Mouse (Mus musculus) intestine, embryonic 14.5 days (tissue): Measurements from ENCODE around the gene Sh3tc1. TPM values are rescaled to one million over a fixed set of nuclear protein-coding genes. Genes with fewer than 3 reads are reported as not detected.
A peak's percentile ranks its signal among the peaks of the same experiment; 100 is the strongest.

Experiments
- ATAC-seq: fragments of 200-750 bp; cut with Nextera tagmentation; replicated peaks from 2 replicates; pipeline ENCODE4 v1.8.0; 2017; ENCODE audit warnings: low read depth, moderate number of reproducible peaks, moderate TSS enrichment, moderate library complexity; ENCODE audit not compliant: low FRiP score, low TSS enrichment
- DNase-seq: peaks from one replicate; pipeline ENCODE4 v3.0.0-alpha.2; 2018; ENCODE audit warnings: low spot score
- H3K27ac ChIP-seq: fragments of 300-500 bp; sonication (generic); 2 replicates; pipeline ENCODE4 v1.5.1; 2014; ENCODE audit warnings: low read depth, mild to moderate bottlenecking, control low read depth
- H3K27me3 ChIP-seq: fragments of 300-500 bp; sonication (generic); replicated peaks from 2 replicates; pipeline ENCODE4 v1.6.1; 2014; ENCODE audit warnings: low read length, control low read depth; ENCODE audit not compliant: control insufficient read depth, insufficient read depth
- H3K36me3 ChIP-seq: fragments of 300-500 bp; sonication (generic); 2 replicates; pipeline ENCODE4 v1.6.1; 2014; ENCODE audit warnings: low read length, control low read depth; ENCODE audit not compliant: control insufficient read depth, insufficient read depth
- H3K4me1 ChIP-seq: fragments of 300-500 bp; sonication (generic); replicated peaks from 2 replicates; pipeline ENCODE4 v1.6.1; 2014; ENCODE audit warnings: low read length, control low read depth, mixed read lengths; ENCODE audit not compliant: control insufficient read depth, insufficient read depth
- H3K4me2 ChIP-seq: fragments of 300-500 bp; sonication (generic); 2 replicates; pipeline ENCODE4 v1.6.1; 2014; ENCODE audit warnings: low read length
- H3K4me3 ChIP-seq: fragments of 300-500 bp; sonication (generic); 2 replicates; pipeline ENCODE4 v1.5.1; 2014; ENCODE audit warnings: low read depth, low read length, control low read depth, mixed read lengths
- H3K9ac ChIP-seq: fragments of 300-500 bp; sonication (generic); 2 replicates; pipeline ENCODE4 v1.6.1; 2014; ENCODE audit warnings: mild to moderate bottlenecking, low read length
- H3K9me3 ChIP-seq: fragments of 300-500 bp; sonication (generic); 2 replicates; pipeline ENCODE4 v1.6.1; 2016; ENCODE audit warnings: low read length, control low read depth; ENCODE audit not compliant: control insufficient read depth
- WGBS: fragments of 180-500 bp; shearing (Covaris S2); extraction: QIAGEN DNeasy Blood & Tissue Kit; methylation state at CpG from one replicate; pipeline ENCODE4 v1.1.7; 2014; 5-methylcytosine and 5-hydroxymethylcytosine counted together
- polyA plus RNA-seq: library from polyadenylated mRNA; unstranded; fragments of >200 nt; fragmentation: Nextera tagmentation; extraction: Ambion mirVana; gene quantifications from 2 replicates; pipeline ENCODE4 v1.2.1, GENCODE M21; 2014

Gene Sh3tc1
- polyA plus RNA-seq, 1 experiment from 2014 or later = 10.1 TPM

DNA sequence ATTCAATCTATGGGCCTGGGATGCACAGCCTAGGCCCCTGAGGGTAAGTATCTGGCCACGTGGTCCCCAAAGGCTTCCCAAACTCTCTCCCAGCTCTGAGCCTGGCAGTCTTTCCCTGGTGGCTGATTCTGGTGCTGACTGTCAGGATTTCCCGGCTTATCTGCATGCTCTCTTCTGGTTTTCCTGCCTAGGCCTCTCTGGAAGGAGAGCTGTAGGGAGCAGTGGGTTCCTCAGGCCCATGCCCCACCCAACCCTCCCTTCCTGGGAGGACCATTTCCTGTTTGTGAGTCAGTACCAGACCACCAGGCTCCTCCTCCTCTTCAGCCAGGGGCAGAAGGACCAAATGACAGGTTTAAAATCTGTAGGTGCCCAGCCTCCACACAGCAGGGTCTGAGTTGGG lies 17.1 kb downstream of the Sh3tc1 start:
- DNase-seq = no peak
- no peak overlapping the region for H3K9ac ChIP-seq
- H3K9me3 ChIP-seq = no peaks in the 10 kb centered on the region
- H3K4me1 ChIP-seq = peaks cover 31% of the 10 kb centered on the region
- no peak overlapping the region for H3K4me3 ChIP-seq
- H3K27ac ChIP-seq = no peak overlapping the region
- no peak overlapping the region for H3K4me2 ChIP-seq
- 48% methylated on average over 2 of the region's 2 CpGs for WGBS
- H3K27me3 ChIP-seq = no peaks in the 10 kb centered on the region
- no peaks in the 10 kb centered on the region for H3K36me3 ChIP-seq
- no peak for ATAC-seq

DNA sequence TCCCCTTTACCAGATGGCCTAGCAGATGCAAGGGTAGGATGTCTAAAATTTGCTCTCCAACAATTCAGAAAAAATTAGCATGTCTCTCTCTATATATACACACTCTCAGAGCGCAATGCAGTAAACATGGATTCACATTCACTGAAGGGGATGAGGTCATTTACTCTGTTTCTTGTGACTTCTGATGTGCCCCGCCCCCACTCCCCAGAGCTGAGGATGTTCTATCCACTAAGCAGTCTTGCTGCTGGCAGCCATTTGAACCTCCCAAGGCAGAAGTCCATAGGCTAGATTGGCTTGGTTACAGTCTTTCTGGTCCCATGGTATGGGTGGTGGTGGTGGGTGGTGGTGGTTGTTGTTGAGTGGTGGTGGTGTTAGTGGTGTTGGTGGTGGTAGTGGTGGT lies 17.9 kb downstream of the Sh3tc1 start:
- no peak for DNase-seq
- ATAC-seq = no peak
- H3K27me3 ChIP-seq = no peaks in the 10 kb centered on the region
- H3K27ac ChIP-seq = no peak overlapping the region
- WGBS = 75% methylated on average over 2 of the region's 2 CpGs
- no peak overlapping the region for H3K4me2 ChIP-seq
- peaks cover 37% of the 10 kb centered on the region for H3K4me1 ChIP-seq
- H3K36me3 ChIP-seq = no peaks in the 10 kb centered on the region
- no peaks in the 10 kb centered on the region for H3K9me3 ChIP-seq
- no peak overlapping the region for H3K4me3 ChIP-seq
- no peak overlapping the region for H3K9ac ChIP-seq

DNA sequence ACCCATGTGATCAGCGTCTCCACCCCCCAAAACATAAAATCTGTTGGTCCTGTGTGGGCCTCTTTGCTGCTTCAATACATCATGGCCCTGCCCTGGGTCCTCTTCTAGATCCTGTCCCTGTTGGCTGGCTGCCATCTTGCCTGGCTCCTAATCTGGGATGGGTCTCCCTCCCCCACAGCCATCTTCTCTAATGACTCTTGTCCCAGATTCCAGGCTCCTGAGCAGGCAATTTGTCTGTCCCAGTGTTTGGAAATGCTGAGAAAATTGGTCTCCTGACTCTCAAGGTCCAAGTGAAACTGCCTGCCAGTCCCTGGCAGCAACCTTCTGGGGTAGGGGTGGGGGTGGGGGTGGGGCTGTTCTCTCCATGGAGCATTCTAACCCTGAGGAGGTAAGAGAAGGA lies 19.9 kb downstream of the Sh3tc1 start:
- 79% methylated on average over 1 of the region's 1 CpGs for WGBS
- no peak for ATAC-seq
- Histone ChIP-seq H3K4me2 (no peak overlapping the region), H3K27ac (no peak overlapping the region), H3K4me1 (peaks cover 37% of the 10 kb centered on the region), H3K9me3 (no peaks in the 10 kb centered on the region), H3K36me3 (no peaks in the 10 kb centered on the region), H3K4me3 (no peak overlapping the region), H3K27me3 (no peaks in the 10 kb centered on the region), H3K9ac (no peak overlapping the region)
- DNase-seq = no peak

DNA sequence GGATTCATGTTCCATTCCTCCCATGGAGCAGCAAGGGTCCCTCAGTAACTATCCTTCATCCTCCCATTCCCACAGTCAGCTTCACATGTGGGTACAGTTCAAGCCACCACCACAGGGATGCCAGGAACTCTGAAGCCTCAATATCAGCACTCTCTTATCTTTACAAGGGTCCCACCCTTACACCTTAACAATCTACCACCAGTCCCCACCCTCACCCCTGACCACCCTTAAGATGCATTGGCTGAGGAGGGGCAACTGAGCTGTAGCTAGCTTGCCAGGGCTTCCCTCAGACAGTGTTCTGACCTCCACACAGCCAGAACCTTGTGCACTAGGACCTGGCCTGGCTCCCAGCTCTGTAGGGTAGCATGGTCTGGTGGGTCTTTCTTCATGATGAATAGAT lies 20.4 kb downstream of the Sh3tc1 start:
- Histone ChIP-seq H3K9ac (no peak overlapping the region), H3K4me2 (no peak overlapping the region), H3K27me3 (no peaks in the 10 kb centered on the region), H3K4me1 (peaks cover 37% of the 10 kb centered on the region), H3K4me3 (no peak overlapping the region), H3K36me3 (no peaks in the 10 kb centered on the region), H3K9me3 (no peaks in the 10 kb centered on the region), H3K27ac (no peak overlapping the region; the same call in 1 of the 2 replicates)
- ATAC-seq = no peak
- DNase-seq = no peak

DNA sequence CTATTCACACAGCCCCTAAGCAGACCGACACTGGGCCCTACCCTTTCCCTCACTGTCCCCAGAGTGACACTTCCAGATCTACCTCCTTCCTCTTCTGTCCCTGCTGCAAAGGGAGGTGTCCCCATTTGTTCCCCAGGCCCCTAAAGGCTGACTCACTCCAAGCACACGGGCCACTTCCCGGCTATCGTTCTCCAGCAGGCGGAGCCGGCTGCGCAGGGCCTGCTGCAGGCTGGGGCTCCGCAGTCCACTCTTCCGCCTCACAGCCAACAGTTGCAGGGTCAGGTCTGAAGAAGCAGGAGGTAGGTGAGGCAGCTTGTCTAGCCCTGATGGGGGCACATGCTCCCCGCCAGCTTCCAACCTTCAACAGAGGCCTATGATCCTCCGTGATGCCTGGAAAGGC lies 21.0 kb downstream of the Sh3tc1 start:
- DNase-seq (no peak), ATAC-seq (no peak)
- no peak overlapping the region for H3K4me3 ChIP-seq
- WGBS = 59% methylated on average over 11 of the region's 11 CpGs
- H3K4me1 ChIP-seq = peaks cover 37% of the 10 kb centered on the region
- H3K4me2 ChIP-seq = no peak overlapping the region
- H3K9me3 ChIP-seq = no peaks in the 10 kb centered on the region
- H3K27me3 ChIP-seq = no peaks in the 10 kb centered on the region
- H3K27ac ChIP-seq = no peak overlapping the region; the same call in 1 of the 2 replicates
- H3K36me3 ChIP-seq = no peaks in the 10 kb centered on the region
- no peak overlapping the region for H3K9ac ChIP-seq

DNA sequence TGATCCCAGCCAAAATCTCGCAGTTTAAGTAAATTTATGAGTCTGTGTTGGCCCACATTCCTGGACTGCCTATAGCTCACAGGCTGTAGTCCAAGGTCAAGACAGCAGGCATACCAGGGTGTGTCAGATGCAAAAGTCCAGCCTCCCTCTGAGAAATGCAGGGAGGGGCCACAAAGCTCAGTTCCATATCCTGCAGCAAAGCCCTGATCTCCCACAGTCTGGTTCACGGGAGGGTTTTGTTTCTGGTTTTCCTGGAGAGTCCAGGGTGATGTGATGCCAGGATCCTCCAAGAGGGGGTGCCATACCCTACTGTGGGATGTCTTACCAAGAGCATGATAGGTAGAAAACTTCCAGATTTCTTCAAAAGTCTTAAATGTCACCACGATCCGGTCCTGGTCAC lies 21.8 kb downstream of the Sh3tc1 start:
- 35% methylated on average over 4 of the region's 4 CpGs for WGBS
- H3K27ac ChIP-seq = no peak overlapping the region

DNA sequence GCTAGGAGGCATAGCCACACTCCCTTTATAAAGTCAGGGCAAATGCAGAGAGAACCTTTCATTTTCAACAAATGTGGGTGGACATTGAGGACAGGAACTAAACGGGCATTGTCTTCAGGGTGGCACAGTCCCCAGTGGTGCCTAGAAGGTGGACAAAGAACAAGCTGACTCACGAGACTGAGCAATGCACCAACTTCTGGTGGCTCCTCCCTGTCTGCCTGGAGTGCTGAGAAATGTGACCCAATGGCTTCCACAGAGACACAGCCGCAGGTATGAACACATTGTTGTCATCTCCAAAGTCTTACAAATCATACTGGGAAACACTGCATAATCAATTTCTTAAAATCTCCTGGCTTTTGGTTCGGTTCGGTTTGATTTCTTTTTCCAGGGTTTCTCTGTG lies 22.3 kb downstream of the Sh3tc1 start:
- no peaks in the 10 kb centered on the region for H3K9me3 ChIP-seq

More for the DNA sequence above, 21.8 kb downstream of the Sh3tc1 start:
- Histone ChIP-seq H3K9me3 (no peaks in the 10 kb centered on the region), H3K9ac (no peak overlapping the region), H3K4me2 (no peak overlapping the region), H3K4me3 (no peak overlapping the region), H3K27me3 (no peaks in the 10 kb centered on the region), H3K36me3 (no peaks in the 10 kb centered on the region), H3K4me1 (peaks cover 36% of the 10 kb centered on the region)
- peak; percentile 69 for ATAC-seq
- peak; percentile 86 for DNase-seq

DNA sequence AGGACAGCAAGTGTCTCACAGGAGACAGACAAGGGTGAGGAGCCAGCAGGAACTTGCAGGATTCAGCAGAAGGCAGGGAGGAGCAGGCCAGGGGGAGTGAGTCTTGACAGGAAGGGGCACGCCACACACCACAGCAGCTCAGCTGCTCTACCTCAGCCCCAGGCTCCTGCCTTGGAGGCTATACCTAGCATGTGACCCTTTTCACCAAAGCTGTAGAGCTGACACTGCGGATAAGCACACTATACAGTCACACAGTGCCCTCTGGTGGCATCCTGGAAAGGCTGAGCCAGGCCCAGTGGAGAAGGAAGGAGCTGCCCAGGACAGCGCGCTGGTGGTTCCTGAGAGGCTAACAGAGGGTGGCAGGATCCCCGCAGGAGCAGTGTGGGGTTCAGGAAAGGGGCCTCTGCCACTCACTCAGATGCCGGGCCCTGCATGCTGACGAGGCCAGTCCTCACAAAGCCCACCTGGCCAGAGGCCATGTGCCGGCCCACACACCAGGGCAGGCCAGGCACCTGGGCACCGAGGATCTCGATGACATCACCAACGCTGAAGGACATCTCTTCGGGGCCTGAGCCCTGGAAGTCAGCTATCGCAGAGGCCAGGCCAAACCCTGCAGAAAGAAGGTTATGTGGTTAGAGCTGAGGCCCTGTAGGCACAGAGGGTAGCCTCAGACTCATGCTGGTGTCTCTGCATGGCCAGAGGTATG lies 26.0 kb downstream of the Sh3tc1 start:
- H3K4me2 ChIP-seq = no peak overlapping the region
- no peaks in the 10 kb centered on the region for H3K36me3 ChIP-seq
- WGBS = 55% methylated on average over 13 of the region's 13 CpGs
- peaks cover 16% of the 10 kb centered on the region for H3K4me1 ChIP-seq
- peak; percentile 70 for ATAC-seq
- no peaks in the 10 kb centered on the region for H3K9me3 ChIP-seq
- DNase-seq = peak; percentile 87
- no peak overlapping the region for H3K4me3 ChIP-seq
- no peak overlapping the region for H3K27ac ChIP-seq
- H3K9ac ChIP-seq = no peak overlapping the region
- H3K27me3 ChIP-seq = no peaks in the 10 kb centered on the region

More for the DNA sequence above, 22.3 kb downstream of the Sh3tc1 start:
- no peaks in the 10 kb centered on the region for H3K36me3 ChIP-seq
- no peak overlapping the region for H3K4me3 ChIP-seq
- H3K27ac ChIP-seq = no peak overlapping the region
- 80% methylated on average over 5 of the region's 5 CpGs for WGBS
- no peak for DNase-seq
- H3K9ac ChIP-seq = no peak overlapping the region
- no peaks in the 10 kb centered on the region for H3K27me3 ChIP-seq
- ATAC-seq = no peak
- peaks cover 31% of the 10 kb centered on the region for H3K4me1 ChIP-seq
- no peak overlapping the region for H3K4me2 ChIP-seq

DNA sequence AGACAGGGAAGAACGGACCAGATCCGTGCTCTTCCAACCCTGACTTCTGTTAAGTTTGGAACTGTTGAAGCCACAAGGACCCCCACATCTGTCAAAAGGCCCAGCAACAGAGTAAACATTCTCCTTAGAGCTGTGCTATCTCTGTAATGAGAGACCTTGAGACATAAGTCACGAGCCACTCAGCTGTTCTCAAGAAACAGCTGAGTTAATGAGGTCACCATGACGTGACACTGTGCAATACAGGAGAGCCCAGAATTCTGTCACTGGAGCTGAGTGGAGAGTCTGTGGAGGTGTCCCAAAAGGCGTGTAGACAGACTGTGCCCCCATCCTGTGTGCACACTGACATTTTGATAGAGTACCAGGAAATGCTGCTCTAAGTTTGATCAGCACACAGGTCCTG lies 27.3 kb downstream of the Sh3tc1 start:
- H3K4me1 ChIP-seq = peaks cover 10% of the 10 kb centered on the region
- H3K36me3 ChIP-seq = no peaks in the 10 kb centered on the region
- no peaks in the 10 kb centered on the region for H3K27me3 ChIP-seq
- no peak overlapping the region for H3K4me3 ChIP-seq
- no peak overlapping the region for H3K9ac ChIP-seq
- H3K9me3 ChIP-seq = no peaks in the 10 kb centered on the region
- ATAC-seq (no peak), DNase-seq (no peak)
- WGBS = 69% methylated on average over 5 of the region's 5 CpGs
- no peak overlapping the region for H3K4me2 ChIP-seq
- H3K27ac ChIP-seq = no peak overlapping the region
